Mouse (Mus musculus): Measurements from ENCODE around the gene Actr3b.
"Not testable (repeated sequence)": the region's sequence is repeated elsewhere in the genome, so short reads cannot be mapped to it uniquely, and the experiment has no call there.

Actr3b gene

DNA sequence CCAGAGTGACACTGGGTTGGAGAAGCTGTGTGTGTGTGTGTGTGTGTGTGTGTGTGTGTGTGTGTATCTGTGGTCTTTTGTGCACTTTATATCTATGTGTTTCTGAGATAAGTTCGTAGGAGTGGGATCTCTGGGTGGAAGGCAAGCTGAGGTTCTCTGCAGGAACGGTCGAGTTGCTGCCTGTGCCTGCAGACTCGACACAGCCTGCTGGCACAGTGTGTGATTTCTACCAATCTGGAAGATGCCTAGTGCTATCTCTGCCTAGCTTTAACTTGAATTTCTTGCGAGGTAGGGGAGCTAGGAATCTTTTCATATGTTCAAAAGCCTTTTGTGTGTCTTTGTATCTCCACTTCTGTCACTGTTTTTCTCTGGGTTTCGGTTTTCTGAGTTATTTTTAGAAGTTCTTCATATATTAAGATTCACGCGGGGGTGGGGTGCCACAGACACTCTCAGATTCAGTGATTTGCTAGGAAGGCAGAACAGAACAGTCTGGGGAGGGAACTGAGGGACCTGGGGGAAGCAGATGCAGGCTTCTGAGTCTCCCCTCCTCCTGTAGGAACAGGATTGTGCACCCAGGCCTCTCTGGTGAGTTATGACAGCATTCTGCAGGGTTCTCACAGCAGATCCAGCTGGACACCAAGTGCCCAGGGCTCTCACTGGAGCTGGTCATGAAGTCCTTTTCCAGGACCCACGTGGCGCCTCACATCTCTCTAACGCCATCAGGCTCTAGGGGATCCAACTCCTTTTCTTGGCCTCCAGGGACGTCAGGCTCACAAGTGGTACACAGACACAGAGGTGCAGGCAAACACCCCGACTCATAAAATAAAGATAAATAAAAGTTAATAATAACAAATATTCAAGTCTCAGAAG, 14.4 kb downstream of the Actr3b start:
- DNase-seq (ENCODE audit: low spot score in 2 of 2): peak; percentile 68 to 84

- no peak for DNase-seq (ENCODE audit: low spot score in 2 of 2)
Measured at GRCm38 (mm10) chr5:25791570-25791969, 31.8 kb downstream of the Actr3b start.

- DNase-seq (ENCODE audit: low spot score in 2 of 2): peak in 1 of 2 experiments; percentile 30
Measured at GRCm38 (mm10) chr5:25797776-25798175, 38.0 kb downstream of the Actr3b start.

DNA sequence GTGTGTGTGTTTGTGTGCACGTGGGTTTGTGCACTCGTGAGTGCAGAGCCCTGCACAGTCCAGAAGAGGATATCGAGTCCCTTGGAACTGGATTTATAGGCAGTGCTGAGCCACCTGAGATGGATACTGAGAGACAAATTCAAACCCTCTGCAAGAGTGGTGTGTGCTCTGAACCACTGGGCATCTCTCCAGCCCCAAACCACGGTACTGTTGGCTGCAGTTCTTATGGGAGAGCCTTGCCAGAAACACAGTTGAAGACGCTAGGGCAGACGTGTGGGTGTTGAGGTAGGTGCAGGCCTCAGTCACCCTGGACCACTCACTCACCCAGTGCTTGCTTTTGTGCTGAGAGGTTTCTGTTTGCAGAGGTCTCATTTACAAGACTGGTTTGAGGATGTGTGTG, 41.1 kb downstream of the Actr3b start:
- peak in 1 of 2 experiments; percentile 43 for DNase-seq (ENCODE audit: low spot score in 2 of 2)

DNA sequence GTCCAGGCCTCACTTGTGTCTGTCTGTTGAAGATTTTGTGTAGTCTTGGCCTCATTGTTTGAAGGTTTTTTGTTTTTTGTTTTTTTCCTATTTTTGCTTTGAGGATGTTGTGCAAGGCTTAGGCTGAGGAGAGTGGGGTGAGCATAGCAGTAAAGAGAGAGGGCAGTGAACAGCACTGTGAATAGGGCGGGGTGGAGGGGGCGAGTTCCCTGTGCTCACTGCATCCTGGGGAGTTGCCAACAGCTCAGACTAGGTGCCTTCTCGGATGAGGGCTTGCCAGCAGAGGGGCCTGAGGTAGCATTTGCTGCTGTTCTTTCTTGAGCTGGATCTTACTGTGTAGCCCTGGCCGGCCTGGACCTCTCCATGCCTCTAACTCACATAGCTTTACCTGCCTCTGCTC, 41.9 kb downstream of the Actr3b start:
- no peak for DNase-seq (ENCODE audit: low spot score in 2 of 2)

DNA sequence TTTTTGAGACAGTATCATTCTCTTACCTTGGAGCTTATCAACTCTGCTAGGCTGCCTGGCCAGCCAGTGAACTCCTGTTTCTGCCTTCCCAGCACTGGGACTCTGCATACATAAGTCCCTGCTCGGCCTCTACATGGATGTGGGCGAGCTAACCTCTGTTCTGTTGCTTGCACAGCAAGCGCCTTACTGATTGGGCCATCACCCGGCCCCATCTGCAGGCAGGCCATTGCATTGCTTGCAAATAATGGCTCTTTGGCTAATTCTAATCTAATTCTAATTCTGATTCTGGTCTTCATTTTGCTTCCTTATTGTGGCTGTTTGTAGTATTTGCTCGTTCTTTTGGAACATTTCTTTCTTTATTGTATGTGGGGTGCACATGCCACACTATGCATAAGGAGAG, 44.8 kb downstream of the Actr3b start:
- no peak for DNase-seq (ENCODE audit: low spot score in 2 of 2)

DNA sequence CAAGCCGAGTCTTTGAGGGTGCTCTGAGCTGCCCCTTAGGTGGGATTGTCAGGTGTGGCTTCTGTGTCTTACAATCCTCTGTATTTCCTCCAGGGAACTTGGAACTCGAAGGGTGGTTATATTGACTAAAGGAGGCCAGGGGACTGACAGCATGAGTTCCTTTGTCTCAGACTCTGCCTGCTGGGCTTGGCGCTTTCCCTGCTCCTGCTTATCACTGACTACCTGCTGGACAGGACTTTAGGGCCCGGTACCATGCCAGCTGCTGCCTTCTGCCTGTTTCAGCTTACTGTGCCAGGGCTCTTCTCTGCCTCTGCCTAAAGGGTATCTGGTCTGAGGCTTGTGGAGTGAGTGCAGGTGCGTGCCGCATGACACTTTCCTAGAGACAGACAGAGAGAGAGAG, 53.1 kb downstream of the Actr3b start:
- no peak for DNase-seq (ENCODE audit: low spot score in 2 of 2)

GRCm38 (mm10) chr5:25829308-25830094, 69.7 kb downstream of the Actr3b start:
- no peak for DNase-seq (ENCODE audit: low spot score in 2 of 2)

DNA sequence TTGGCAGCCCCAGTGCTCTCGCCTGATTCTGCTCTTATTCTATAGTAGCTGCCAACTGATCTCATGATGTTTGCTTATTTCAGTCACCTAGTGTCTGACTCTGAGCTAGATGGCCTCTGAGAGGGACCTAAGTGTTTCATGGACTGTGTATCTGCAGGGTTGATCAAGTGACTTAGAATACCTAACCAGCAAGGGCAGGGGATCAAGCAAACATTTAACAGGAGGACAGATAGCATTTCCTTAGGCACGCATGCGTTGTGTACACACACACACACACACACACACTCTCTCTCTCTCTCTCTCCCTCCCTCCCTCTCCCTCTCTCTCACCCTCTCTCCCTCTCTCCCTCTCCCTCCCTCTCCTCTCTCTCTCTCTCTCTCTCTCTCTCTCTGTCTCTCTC, 71.0 kb downstream of the Actr3b start:
- no peak for DNase-seq (ENCODE audit: low spot score in 2 of 2)

DNA sequence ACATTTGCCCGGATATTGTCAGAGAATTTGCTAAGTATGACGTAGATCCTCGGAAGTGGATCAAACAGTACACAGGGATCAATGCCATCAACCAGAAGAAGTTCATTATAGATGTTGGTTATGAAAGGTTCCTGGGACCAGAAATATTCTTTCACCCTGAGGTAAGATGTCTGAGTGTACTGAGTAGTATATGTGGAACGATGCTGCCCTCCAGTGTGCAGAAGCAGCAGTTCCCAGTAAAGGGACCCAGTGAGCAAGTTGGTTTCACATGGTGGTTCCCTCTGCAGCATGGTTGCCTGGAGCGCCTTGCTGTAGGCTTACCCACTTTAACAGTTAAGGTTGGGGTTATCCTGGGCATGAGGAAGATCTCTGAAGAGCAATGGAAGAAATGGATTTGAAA, 71.8 kb downstream of the Actr3b start:
- peak; percentile 38 to 75 for DNase-seq (ENCODE audit: low spot score in 2 of 2)

DNA sequence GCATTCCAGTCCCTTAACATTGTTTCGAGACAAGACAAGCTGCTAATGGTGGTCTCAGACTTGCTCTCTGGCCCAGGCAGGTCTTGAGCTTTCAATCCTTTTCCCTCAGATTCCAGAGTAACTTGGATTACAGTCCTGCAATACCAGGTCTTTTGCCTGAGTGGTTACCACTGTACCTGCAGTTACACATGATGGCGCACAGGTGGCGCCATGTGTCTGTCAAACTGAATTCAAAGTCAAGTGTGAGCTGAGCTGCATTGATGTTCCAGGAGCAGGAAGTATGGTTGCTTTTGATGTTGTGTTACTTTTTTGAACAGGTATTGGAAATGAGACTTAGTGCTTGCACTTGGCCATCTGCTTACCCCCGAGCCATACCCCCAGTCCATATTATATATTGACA, 79.6 kb downstream of the Actr3b start:
- DNase-seq (ENCODE audit: low spot score in 2 of 2): peak in 1 of 2 experiments; percentile 41

DNA sequence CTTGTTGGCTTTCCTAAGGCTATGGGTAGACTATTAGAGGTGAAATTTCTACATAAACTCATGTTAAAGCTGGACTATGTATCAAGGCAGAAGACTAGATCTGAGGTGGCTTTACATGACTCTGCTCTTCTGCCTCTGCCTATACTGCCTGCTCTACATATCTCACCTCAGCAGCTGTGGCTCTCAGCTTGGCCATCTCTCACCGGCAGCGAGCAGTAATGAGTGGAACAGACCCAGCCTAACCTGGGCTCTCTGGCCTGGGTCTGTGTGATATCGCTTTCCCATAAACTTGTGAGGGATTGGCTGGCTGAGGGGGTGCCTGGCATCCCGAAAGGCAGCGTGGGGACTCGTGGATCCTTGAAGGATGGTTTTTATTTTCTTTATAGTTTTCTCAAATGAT, 86.8 kb downstream of the Actr3b start:
- DNase-seq (ENCODE audit: low spot score in 2 of 2): no peak

GRCm38 (mm10) chr5:25847154-25847553, 87.4 kb downstream of the Actr3b start:
- no peak for DNase-seq (ENCODE audit: low spot score in 2 of 2)

GRCm38 (mm10) chr5:25848058-25848457, 88.3 kb downstream of the Actr3b start:
- DNase-seq (ENCODE audit: low spot score in 2 of 2): peak; percentile 40 to 63

DNA sequence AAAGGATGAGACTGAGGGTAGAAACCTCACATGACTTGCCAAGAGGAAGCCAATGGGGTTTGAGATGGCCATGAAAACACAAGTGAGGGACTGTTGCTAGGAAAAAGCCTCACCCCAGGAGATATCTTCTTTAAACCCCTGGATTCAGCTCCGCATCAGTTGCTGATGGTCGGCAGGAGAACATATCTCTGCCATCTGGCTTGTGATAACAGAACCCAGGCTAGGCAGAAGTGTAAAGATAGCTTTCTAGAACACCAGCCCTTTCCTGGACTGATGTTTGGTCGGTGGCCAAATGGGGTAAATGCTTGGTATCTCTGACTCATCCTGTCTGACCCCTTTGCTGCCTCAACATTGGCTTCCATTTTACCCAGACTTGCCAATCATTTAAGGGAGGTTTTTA, 106.4 kb downstream of the Actr3b start:
- no peak for DNase-seq (ENCODE audit: low spot score in 2 of 2)

- DNase-seq (ENCODE audit: low spot score in 2 of 2): no peak
Measured at GRCm38 (mm10) chr5:25869880-25870279, 110.1 kb downstream of the Actr3b start.

DNA sequence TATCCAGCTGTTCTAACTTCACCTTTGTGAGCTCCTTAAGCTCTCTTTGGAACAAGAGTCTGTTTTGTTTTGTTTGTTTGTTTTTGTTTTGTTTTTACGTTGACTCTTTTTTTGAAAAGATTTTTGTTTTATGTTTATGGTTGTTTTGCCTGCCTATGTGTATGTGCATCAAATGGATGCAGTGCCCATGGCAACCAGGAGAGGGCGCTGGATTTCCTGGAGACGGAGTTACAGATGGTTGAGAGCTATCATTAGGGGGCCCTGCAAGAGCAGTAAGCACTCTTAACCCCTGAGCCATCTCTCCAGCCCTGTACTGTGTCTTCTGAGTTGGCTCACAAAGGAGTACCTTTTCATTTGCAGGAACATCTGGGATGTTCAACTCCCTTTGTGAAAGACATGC, 110.8 kb downstream of the Actr3b start:
- DNase-seq (ENCODE audit: low spot score in 2 of 2): no peak

- DNase-seq (ENCODE audit: low spot score in 2 of 2): no peak
Measured at GRCm38 (mm10) chr5:25871342-25872023, 111.7 kb downstream of the Actr3b start.

- peak in 1 of 2 experiments; percentile 31 for DNase-seq (ENCODE audit: low spot score in 2 of 2)
Measured at GRCm38 (mm10) chr5:25873046-25873445, 113.2 kb downstream of the Actr3b start.

GRCm38 (mm10) chr5:25875927-25876326, 116.1 kb downstream of the Actr3b start:
- not testable (repeated sequence) for DNase-seq (ENCODE audit: low spot score in 2 of 2)

- DNase-seq (ENCODE audit: low spot score in 2 of 2): no peak
Measured at GRCm38 (mm10) chr5:25877281-25877680, 117.5 kb downstream of the Actr3b start.

GRCm38 (mm10) chr5:25877996-25878395, 118.2 kb downstream of the Actr3b start:
- no peak for DNase-seq (ENCODE audit: low spot score in 2 of 2)
